Mouse (Mus musculus) kidney, adult 2 months (tissue): ENCODE data around the gene Mindy2.

Source experiments
- CTCF ChIP-seq: fragments of 200-500 bp; conservative IDR thresholded peaks from 2 replicates; pipeline ENCODE4 v1.5.1; 2011; ENCODE audit warnings: low read depth, mild to moderate bottlenecking, control low read depth, low read length, moderate library complexity, mixed read lengths; ENCODE audit not compliant: insufficient read depth, insufficient read length
- POLR2A ChIP-seq: fragments of 200-500 bp; IDR thresholded peaks from one replicate; pipeline ENCODE4 v1.6.1; 2011; ENCODE audit warnings: low read depth, low read length, control low read depth

- no peak for TF ChIP-seq POLR2A
- TF ChIP-seq CTCF, result no peak
Measured at GRCm38 (mm10) chr9:70650994-70651393, 6.0 kb downstream of the Mindy2 start.
